Mouse (Mus musculus) neural tube, embryonic 14.5 days (tissue): Measurements from ENCODE around the gene Hspa8. TPM values are rescaled to one million over a fixed set of nuclear protein-coding genes. Genes with fewer than 3 reads are reported as not detected.
"Not testable (repeated sequence)": the region's sequence is repeated elsewhere in the genome, so short reads cannot be mapped to it uniquely, and the experiment has no call there.

Experiments
- ATAC-seq: fragments of 200-750 bp; cut with Nextera tagmentation; 2 replicates; pipeline ENCODE4 v1.8.0; 2017; ENCODE audit warnings: low read depth, mild to moderate bottlenecking, moderate TSS enrichment, moderate library complexity
- H3K27ac ChIP-seq: fragments of 300-500 bp; sonication (generic); 2 replicates; pipeline ENCODE4 v1.5.1; 2014; ENCODE audit warnings: low read depth, mild to moderate bottlenecking, control low read depth, low read length, moderate library complexity, mixed read lengths
- H3K27me3 ChIP-seq: fragments of 300-500 bp; sonication (generic); 2 replicates; pipeline ENCODE4 v1.6.1; 2014; ENCODE audit warnings: low read length; ENCODE audit not compliant: control insufficient read depth, insufficient read depth
- H3K36me3 ChIP-seq: fragments of 300-500 bp; sonication (generic); 2 replicates; pipeline ENCODE4 v1.6.1; 2014; ENCODE audit warnings: low read length, mixed read lengths; ENCODE audit not compliant: control insufficient read depth, insufficient read depth
- H3K4me1 ChIP-seq: fragments of 300-500 bp; sonication (generic); 2 replicates; pipeline ENCODE4 v1.6.1; 2014; ENCODE audit warnings: low read length; ENCODE audit not compliant: control insufficient read depth, insufficient read depth
- H3K4me2 ChIP-seq: fragments of 300-500 bp; sonication (generic); 2 replicates; pipeline ENCODE4 v1.6.1; 2014; ENCODE audit warnings: mild to moderate bottlenecking, low read depth, low read length, control low read depth
- H3K4me3 ChIP-seq: fragments of 300-500 bp; sonication (generic); 2 replicates; pipeline ENCODE4 v1.5.1; 2014; ENCODE audit warnings: low read depth, low read length, control low read depth, mixed read lengths
- H3K9ac ChIP-seq: fragments of 300-500 bp; sonication (generic); replicated peaks from 2 replicates; pipeline ENCODE4 v1.6.1; 2014; ENCODE audit warnings: low read depth, mild to moderate bottlenecking, control low read depth, low read length, mixed read lengths
- H3K9me3 ChIP-seq: fragments of 300-500 bp; sonication (generic); 2 replicates; pipeline ENCODE4 v1.6.1; 2016; ENCODE audit warnings: low read length; ENCODE audit not compliant: control insufficient read depth
- WGBS: fragments of 180-500 bp; shearing (Covaris S2); extraction: QIAGEN DNeasy Blood & Tissue Kit; methylation state at CpG from one replicate; pipeline ENCODE4 v1.1.7; 2014; 5-methylcytosine and 5-hydroxymethylcytosine counted together
- polyA plus RNA-seq: library from polyadenylated mRNA; unstranded; fragments of >200 nt; fragmentation: Nextera tagmentation; extraction: Ambion mirVana; gene quantifications from 2 replicates; pipeline ENCODE4 v1.2.1, GENCODE M21; 2014

The Hspa8 gene
- polyA plus RNA-seq, 1 experiment from 2014 or later = 2,884 TPM

GRCm38 (mm10) chr9:40802533-40802875 is 1.7 kb downstream of the Hspa8 start:
- Histone ChIP-seq H3K4me1 (peaks cover 26% of the 10 kb centered on the region), H3K9ac (peak overlapping the region; percentile 99; the same call in 1 of the 2 replicates), H3K4me2 (peak overlapping the region; percentile 84), H3K36me3 (peaks cover 29% of the 10 kb centered on the region), H3K4me3 (peak overlapping the region; percentile 94)
- not testable (repeated sequence) for H3K9me3 ChIP-seq, ATAC-seq, H3K27me3 ChIP-seq, H3K27ac ChIP-seq
- WGBS = 2% methylated on average over 8 of the region's 8 CpGs

GRCm38 (mm10) chr9:40804576-40804975 is 3.8 kb downstream of the Hspa8 start:
- ATAC-seq, H3K9ac ChIP-seq, H3K4me3 ChIP-seq, H3K4me2 ChIP-seq, H3K9me3 ChIP-seq, H3K27ac ChIP-seq, H3K27me3 ChIP-seq: not testable (repeated sequence)
- Histone ChIP-seq H3K36me3 (peaks cover 30% of the 10 kb centered on the region), H3K4me1 (peaks cover 31% of the 10 kb centered on the region)
- 64% methylated on average over 3 of the region's 3 CpGs for WGBS

GRCm38 (mm10) chr9:40805263-40805662 is 4.5 kb downstream of the Hspa8 start:
- no peaks in the 10 kb centered on the region for H3K9me3 ChIP-seq
- H3K27me3 ChIP-seq = no peaks in the 10 kb centered on the region
- whole genome bisulfite sequencing = 27% methylated on average over 2 of the region's 2 CpGs
- H3K4me1 ChIP-seq = peaks cover 31% of the 10 kb centered on the region
- H3K27ac ChIP-seq = no peak overlapping the region; the same call in 1 of the 2 replicates
- no peak for ATAC-seq
- peaks cover 30% of the 10 kb centered on the region for H3K36me3 ChIP-seq
- 0 out of 2 replicates have a peak overlapping the region, but pooled peaks have one; percentile 12 for H3K4me3 ChIP-seq
- no peak overlapping the region for H3K9ac ChIP-seq
- peak overlapping the region; percentile 21 for H3K4me2 ChIP-seq

- Histone ChIP-seq H3K27ac (no peak overlapping the region), H3K9ac (no peak overlapping the region), H3K9me3 (no peaks in the 10 kb centered on the region), H3K4me3 (no peak overlapping the region), H3K27me3 (no peaks in the 10 kb centered on the region), H3K4me1 (peaks cover 31% of the 10 kb centered on the region), H3K36me3 (peaks cover 30% of the 10 kb centered on the region), H3K4me2 (no peak overlapping the region)
- peak; percentile 18 for ATAC-seq
- 27% methylated on average over 5 of the region's 5 CpGs for WGBS
These were observed 5.9 kb downstream of the Hspa8 start for GRCm38 (mm10) chr9:40806440-40807288.

GRCm38 (mm10) chr9:40807289-40807920 is 6.6 kb downstream of the Hspa8 start:
- Histone ChIP-seq H3K9ac (no peak overlapping the region), H3K27ac (peak overlapping the region; percentile 35), H3K4me3 (no peak overlapping the region), H3K9me3 (no peaks in the 10 kb centered on the region), H3K4me2 (peak overlapping the region; percentile 16; the same call in 1 of the 2 replicates), H3K4me1 (peaks cover 31% of the 10 kb centered on the region), H3K36me3 (peaks cover 30% of the 10 kb centered on the region), H3K27me3 (no peaks in the 10 kb centered on the region)
- WGBS = 24% methylated on average over 11 of the region's 11 CpGs
- 0 out of 2 replicates have a peak, but pooled peaks have one; percentile 2 for ATAC-seq

GRCm38 (mm10) chr9:40808061-40808906 is 7.5 kb downstream of the Hspa8 start:
- peak overlapping the region; percentile 67 for H3K27ac ChIP-seq
- H3K36me3 ChIP-seq = peaks cover 30% of the 10 kb centered on the region
- no peak overlapping the region for H3K4me3 ChIP-seq
- H3K27me3 ChIP-seq = no peaks in the 10 kb centered on the region
- 15% methylated on average over 16 of the region's 16 CpGs for WGBS
- ATAC-seq = peak; percentile 28; the same call in 1 of the 2 replicates
- no peaks in the 10 kb centered on the region for H3K9me3 ChIP-seq
- no peak overlapping the region for H3K4me2 ChIP-seq
- H3K9ac ChIP-seq = no peak overlapping the region; the same call in 1 of the 2 replicates
- H3K4me1 ChIP-seq = peaks cover 31% of the 10 kb centered on the region

- Histone ChIP-seq H3K4me2 (no peak overlapping the region), H3K27me3 (no peaks in the 10 kb centered on the region), H3K27ac (peak overlapping the region; percentile 67), H3K9ac (no peak overlapping the region), H3K4me3 (no peak overlapping the region), H3K4me1 (peaks cover 26% of the 10 kb centered on the region), H3K9me3 (no peaks in the 10 kb centered on the region), H3K36me3 (peaks cover 25% of the 10 kb centered on the region)
- 31% methylated on average over 8 of the region's 8 CpGs for whole genome bisulfite sequencing
- 0 out of 2 replicates have a peak, but pooled peaks have one; percentile 12 for ATAC-seq
These were observed 8.1 kb downstream of the Hspa8 start for GRCm38 (mm10) chr9:40808907-40809280.

- H3K36me3 ChIP-seq = peaks cover 7% of the 10 kb centered on the region; the same call in 1 of the 2 replicates
These were observed 11.1 kb downstream of the Hspa8 start for GRCm38 (mm10) chr9:40811860-40812259.

More at GRCm38 (mm10) chr9:40811860-40812259, 11.1 kb downstream of the Hspa8 start:
- H3K4me2 ChIP-seq = no peak overlapping the region
- H3K27me3 ChIP-seq = no peaks in the 10 kb centered on the region
- ATAC-seq = no peak
- no peaks in the 10 kb centered on the region for H3K9me3 ChIP-seq
- H3K4me1 ChIP-seq = peaks cover 16% of the 10 kb centered on the region; the same call in 1 of the 2 replicates
- no peak overlapping the region for H3K9ac ChIP-seq
- H3K4me3 ChIP-seq = no peak overlapping the region
- no peak overlapping the region for H3K27ac ChIP-seq
- 62% methylated on average over 2 of the region's 2 CpGs for WGBS
